Mouse (Mus musculus) heart, embryonic 16.5 days (tissue): ENCODE results near the gene Nup188. TPM values are rescaled to one million over a fixed set of nuclear protein-coding genes. Genes with fewer than 3 reads are reported as not detected.
A peak's percentile ranks its signal among the peaks of the same experiment; 100 is the strongest.

Experiments used
- ATAC-seq: fragments of 200-750 bp; cut with Nextera tagmentation; replicated peaks from 2 replicates; pipeline ENCODE4 v1.8.0; 2017; ENCODE audit warnings: moderate number of reproducible peaks; ENCODE audit not compliant: insufficient read depth, low FRiP score; ENCODE audit errors: extremely low read depth
- H3K27ac ChIP-seq: fragments of 300-500 bp; sonication (generic); 2 replicates; pipeline ENCODE4 v1.5.1; 2014; ENCODE audit warnings: mild to moderate bottlenecking, low read length, control low read depth, moderate library complexity
- H3K27me3 ChIP-seq: fragments of 300-500 bp; sonication (generic); 2 replicates; pipeline ENCODE4 v1.6.1; 2014; ENCODE audit warnings: low read length, mixed read lengths; ENCODE audit not compliant: control insufficient read depth, insufficient read depth
- H3K36me3 ChIP-seq: fragments of 300-500 bp; sonication (generic); 2 replicates; pipeline ENCODE4 v1.6.1; 2014; ENCODE audit not compliant: control insufficient read depth, insufficient read depth
- H3K4me1 ChIP-seq: fragments of 300-500 bp; sonication (generic); 2 replicates; pipeline ENCODE4 v1.6.1; 2014; ENCODE audit warnings: low read length, mixed read lengths; ENCODE audit not compliant: control insufficient read depth, insufficient read depth
- H3K4me2 ChIP-seq: fragments of 300-500 bp; sonication (generic); 2 replicates; pipeline ENCODE4 v1.6.1; 2014; ENCODE audit warnings: low read depth, mild to moderate bottlenecking, control low read depth, low read length
- H3K4me3 ChIP-seq: fragments of 300-500 bp; sonication (generic); 2 replicates; pipeline ENCODE4 v1.5.1; 2014; ENCODE audit warnings: mild to moderate bottlenecking, control low read depth, low read length
- H3K9ac ChIP-seq: fragments of 300-500 bp; sonication (generic); 2 replicates; pipeline ENCODE4 v1.6.1; 2014; ENCODE audit warnings: low read length, control low read depth
- H3K9me3 ChIP-seq: fragments of 300-500 bp; sonication (generic); replicated peaks from 2 replicates; pipeline ENCODE4 v1.6.1; 2016; ENCODE audit warnings: low read length; ENCODE audit not compliant: control insufficient read depth
- WGBS: fragments of 180-500 bp; shearing (Covaris S2); extraction: QIAGEN DNeasy Blood & Tissue Kit; methylation state at CpG from one replicate; pipeline ENCODE4 v1.1.7; 2014; 5-methylcytosine and 5-hydroxymethylcytosine counted together
- polyA plus RNA-seq: library from polyadenylated mRNA; unstranded; fragments of >200 nt; fragmentation: Nextera tagmentation; extraction: Ambion mirVana; gene quantifications from 2 replicates; pipeline ENCODE4 v1.2.1, GENCODE M21; 2015

Nup188 gene
- polyA plus RNA-seq, 1 experiment from 2014 or later: 23.6 TPM

GRCm38 (mm10) chr2:30261921-30262839 is 24.0 kb upstream of the Nup188 start:
- Histone ChIP-seq H3K9ac (no peak overlapping the region), H3K27me3 (no peaks in the 10 kb centered on the region), H3K36me3 (peaks cover 38% of the 10 kb centered on the region), H3K27ac (peak overlapping the region; percentile 41), H3K9me3 (no peaks in the 10 kb centered on the region), H3K4me3 (no peak overlapping the region), H3K4me1 (peaks cover 76% of the 10 kb centered on the region), H3K4me2 (no peak overlapping the region)
- WGBS: 87% methylated on average over 18 of the region's 18 CpGs
- no peak for ATAC-seq

GRCm38 (mm10) chr2:30262840-30263441 is 23.3 kb upstream of the Nup188 start:
- Histone ChIP-seq H3K36me3 (peaks cover 32% of the 10 kb centered on the region), H3K4me2 (no peak overlapping the region), H3K4me3 (no peak overlapping the region), H3K9me3 (no peaks in the 10 kb centered on the region), H3K9ac (no peak overlapping the region), H3K4me1 (peaks cover 68% of the 10 kb centered on the region), H3K27ac (peak overlapping the region; percentile 55), H3K27me3 (no peaks in the 10 kb centered on the region)
- no peak for ATAC-seq
- WGBS: 46% methylated on average over 4 of the region's 4 CpGs

DNA sequence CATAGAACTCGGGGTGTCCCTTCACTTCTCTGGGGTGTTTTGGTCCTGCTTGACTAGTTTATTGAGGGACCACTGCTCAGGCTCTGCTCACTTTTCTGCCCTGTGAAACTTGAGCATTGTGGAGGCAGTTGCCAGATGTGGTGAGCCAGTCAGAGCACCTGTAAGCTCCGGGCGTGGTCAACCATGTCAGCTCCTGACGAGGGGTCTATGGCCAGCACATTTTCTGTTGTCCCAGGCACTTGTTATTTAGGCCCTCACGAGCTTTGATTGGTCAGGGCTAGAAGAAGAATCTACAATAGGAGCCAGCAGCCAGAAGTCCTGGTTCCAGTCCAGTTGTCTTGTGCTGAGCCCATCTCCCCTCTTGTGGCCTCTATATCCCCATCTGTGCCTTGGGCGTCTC is 22.4 kb upstream of the Nup188 start:
- peaks cover 32% of the 10 kb centered on the region for H3K36me3 ChIP-seq

DNA sequence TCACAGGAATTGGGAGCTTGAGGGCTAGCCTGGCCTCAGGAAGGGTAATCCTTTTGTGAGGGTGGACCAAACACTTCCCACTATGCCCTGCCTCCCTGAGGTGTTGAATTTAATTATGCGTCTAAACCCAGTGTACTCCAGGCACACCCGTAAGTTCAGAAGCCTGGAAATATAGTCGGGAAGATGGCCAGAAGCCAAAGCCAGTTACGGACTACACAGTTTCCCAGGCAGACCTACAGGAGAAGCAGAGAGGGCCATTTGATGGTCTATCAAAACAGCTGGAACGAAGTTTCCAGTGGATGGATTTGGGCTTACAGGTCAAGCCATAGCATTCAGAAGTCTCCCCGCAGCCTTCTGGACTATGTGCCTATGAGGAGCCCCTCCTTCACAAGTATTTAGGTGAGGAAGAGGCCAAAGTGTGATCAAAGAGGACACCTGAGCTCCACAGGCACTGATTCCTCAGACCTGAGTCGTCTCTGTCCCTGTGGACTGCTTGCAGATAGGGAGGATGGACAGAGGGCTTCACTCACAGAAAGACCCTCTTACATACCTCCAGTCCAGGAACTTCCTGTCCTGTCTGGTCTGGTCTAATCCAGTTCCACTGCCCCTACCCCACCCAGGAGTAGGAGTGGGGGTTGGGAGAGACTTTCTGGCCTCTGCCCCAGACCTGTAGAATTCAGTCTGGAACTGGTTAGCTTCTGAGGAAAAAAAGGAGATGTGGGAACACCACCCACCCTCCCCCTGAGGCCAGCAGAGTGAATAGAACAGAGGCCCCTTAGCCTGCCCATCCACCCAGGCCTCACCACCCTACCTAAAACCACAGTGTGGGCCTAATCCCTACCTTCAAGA is 21.3 kb upstream of the Nup188 start:
- ATAC-seq: no peak
- Histone ChIP-seq H3K4me1 (peaks cover 55% of the 10 kb centered on the region), H3K4me2 (no peak overlapping the region), H3K36me3 (peaks cover 31% of the 10 kb centered on the region), H3K9me3 (no peaks in the 10 kb centered on the region), H3K27ac (peak overlapping the region; percentile 95), H3K4me3 (no peak overlapping the region), H3K27me3 (no peaks in the 10 kb centered on the region), H3K9ac (peak overlapping the region; percentile 64)
- 45% methylated on average over 7 of the region's 7 CpGs for WGBS

More for the DNA sequence above, 22.4 kb upstream of the Nup188 start:
- Histone ChIP-seq H3K4me2 (no peak overlapping the region), H3K9me3 (no peaks in the 10 kb centered on the region), H3K9ac (no peak overlapping the region), H3K27ac (no peak overlapping the region), H3K4me1 (peaks cover 59% of the 10 kb centered on the region), H3K4me3 (no peak overlapping the region), H3K27me3 (no peaks in the 10 kb centered on the region)
- ATAC-seq: no peak
- 86% methylated on average over 6 of the region's 6 CpGs for WGBS

DNA sequence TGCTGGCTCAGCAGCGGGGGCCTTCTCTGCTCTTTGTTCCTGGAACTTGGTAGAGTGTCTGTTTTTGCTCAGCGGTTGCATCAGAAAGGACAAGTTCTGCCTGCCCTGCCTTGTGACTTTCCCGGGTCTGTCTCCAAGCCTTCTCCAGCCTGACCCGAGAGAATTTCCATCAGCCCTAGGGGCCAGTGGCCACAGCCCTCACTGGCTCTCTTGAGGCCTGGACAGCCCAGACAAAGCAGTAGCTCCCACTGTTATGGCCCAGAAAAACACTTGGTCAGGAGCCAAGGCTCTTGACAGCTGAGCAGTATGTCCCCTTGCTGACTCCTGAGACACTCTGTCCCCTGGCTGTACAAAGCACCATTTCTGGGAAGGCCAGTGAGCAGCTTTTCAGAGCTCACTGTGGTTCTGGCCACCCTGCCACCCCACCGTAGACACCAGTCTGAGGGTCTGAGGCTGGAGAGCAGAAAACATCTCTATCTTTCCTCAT is 20.4 kb upstream of the Nup188 start, which contains the start of gene Phyhd1:
Gene Phyhd1, plus strand, starts transcription at position 437 of the 487 bp plus-strand sequence.
- WGBS: 16% methylated on average over 5 of the region's 5 CpGs

DNA sequence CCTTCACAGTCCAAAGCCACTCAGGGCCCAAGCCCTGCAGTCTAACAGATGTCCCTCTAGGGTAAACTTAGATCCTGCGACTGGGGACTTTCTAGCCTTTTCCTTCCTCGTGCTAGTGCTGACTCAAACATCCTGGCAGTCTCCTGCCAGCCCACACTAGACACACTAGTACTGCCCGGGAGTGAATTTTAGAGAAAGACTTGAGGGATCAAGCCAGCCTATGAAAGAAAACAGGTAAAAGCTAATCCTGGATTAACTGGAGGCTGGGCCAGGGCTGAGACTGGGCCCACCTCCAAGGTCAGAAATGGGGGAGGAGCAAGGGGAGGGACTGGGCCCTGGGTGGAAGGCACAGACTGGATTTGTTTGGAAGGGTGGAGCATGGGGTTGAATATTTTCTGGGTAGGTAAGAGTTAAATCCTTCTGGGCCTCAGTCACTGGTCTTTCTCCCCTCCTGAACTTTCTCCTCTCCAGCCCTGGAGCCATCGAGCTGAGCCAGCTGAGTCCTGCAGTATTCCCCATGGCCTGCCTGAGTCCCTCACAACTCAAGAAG is 19.7 kb upstream of the Nup188 start:
- H3K9ac ChIP-seq: peak overlapping the region; percentile 64
- H3K4me1 ChIP-seq: peaks cover 55% of the 10 kb centered on the region
- 17% methylated on average over 4 of the region's 4 CpGs for WGBS

More for the DNA sequence above, 20.4 kb upstream of the Nup188 start, which contains the start of gene Phyhd1:
- H3K4me3 ChIP-seq: peak within 1 kb of the TSS; percentile 11
- peak within 1 kb of the TSS; percentile 95 for H3K27ac ChIP-seq
- no peaks in the 10 kb centered on the region for H3K9me3 ChIP-seq
- peaks cover 24% of the 10 kb centered on the region for H3K36me3 ChIP-seq
- peak within 1 kb of the TSS; percentile 64 for H3K9ac ChIP-seq
- peak; percentile 69 for ATAC-seq
- no peaks in the 10 kb centered on the region for H3K27me3 ChIP-seq
- peaks cover 55% of the 10 kb centered on the region for H3K4me1 ChIP-seq
- H3K4me2 ChIP-seq: peak within 1 kb of the TSS; percentile 39

GRCm38 (mm10) chr2:30267466-30267865 is 18.7 kb upstream of the Nup188 start:
- H3K4me3 ChIP-seq: no peak overlapping the region

More for the DNA sequence above, 19.7 kb upstream of the Nup188 start:
- Histone ChIP-seq H3K4me3 (peak overlapping the region; percentile 11), H3K36me3 (peaks cover 23% of the 10 kb centered on the region), H3K9me3 (no peaks in the 10 kb centered on the region), H3K4me2 (peak overlapping the region; percentile 39), H3K27ac (peak overlapping the region; percentile 95), H3K27me3 (no peaks in the 10 kb centered on the region)
- peak; percentile 68 for ATAC-seq

GRCm38 (mm10) chr2:30268371-30268770 is 17.8 kb upstream of the Nup188 start:
- 60% methylated on average over 4 of the region's 4 CpGs for WGBS
- Histone ChIP-seq H3K4me1 (peaks cover 44% of the 10 kb centered on the region), H3K9me3 (no peaks in the 10 kb centered on the region), H3K27ac (no peak overlapping the region), H3K9ac (no peak overlapping the region), H3K36me3 (peaks cover 10% of the 10 kb centered on the region), H3K27me3 (no peaks in the 10 kb centered on the region), H3K4me3 (no peak overlapping the region), H3K4me2 (no peak overlapping the region)
- ATAC-seq: no peak

More at GRCm38 (mm10) chr2:30267466-30267865, 18.7 kb upstream of the Nup188 start:
- no peak overlapping the region for H3K4me2 ChIP-seq
- H3K9ac ChIP-seq: no peak overlapping the region
- no peak overlapping the region for H3K27ac ChIP-seq
- no peaks in the 10 kb centered on the region for H3K27me3 ChIP-seq
- peaks cover 52% of the 10 kb centered on the region for H3K4me1 ChIP-seq
- 94% methylated on average over 2 of the region's 2 CpGs for WGBS
- H3K36me3 ChIP-seq: peaks cover 14% of the 10 kb centered on the region
- no peak for ATAC-seq
- no peaks in the 10 kb centered on the region for H3K9me3 ChIP-seq
